Mouse (Mus musculus) neural tube, embryonic 14.5 days (tissue): ENCODE results near the gene Fgfr2. TPM values are rescaled to one million over a fixed set of nuclear protein-coding genes. Genes with fewer than 3 reads are reported as not detected.

Experiments used
- ATAC-seq: fragments of 200-750 bp; cut with Nextera tagmentation; 2 replicates; pipeline ENCODE4 v1.8.0; 2017; ENCODE audit warnings: low read depth, mild to moderate bottlenecking, moderate TSS enrichment, moderate library complexity
- H3K27ac ChIP-seq: fragments of 300-500 bp; sonication (generic); 2 replicates; pipeline ENCODE4 v1.5.1; 2014; ENCODE audit warnings: low read depth, mild to moderate bottlenecking, control low read depth, low read length, moderate library complexity, mixed read lengths
- H3K27me3 ChIP-seq: fragments of 300-500 bp; sonication (generic); 2 replicates; pipeline ENCODE4 v1.6.1; 2014; ENCODE audit warnings: low read length; ENCODE audit not compliant: control insufficient read depth, insufficient read depth
- H3K36me3 ChIP-seq: fragments of 300-500 bp; sonication (generic); 2 replicates; pipeline ENCODE4 v1.6.1; 2014; ENCODE audit warnings: low read length, mixed read lengths; ENCODE audit not compliant: control insufficient read depth, insufficient read depth
- H3K4me1 ChIP-seq: fragments of 300-500 bp; sonication (generic); 2 replicates; pipeline ENCODE4 v1.6.1; 2014; ENCODE audit warnings: low read length; ENCODE audit not compliant: control insufficient read depth, insufficient read depth
- H3K4me2 ChIP-seq: fragments of 300-500 bp; sonication (generic); 2 replicates; pipeline ENCODE4 v1.6.1; 2014; ENCODE audit warnings: mild to moderate bottlenecking, low read depth, low read length, control low read depth
- H3K4me3 ChIP-seq: fragments of 300-500 bp; sonication (generic); 2 replicates; pipeline ENCODE4 v1.5.1; 2014; ENCODE audit warnings: low read depth, low read length, control low read depth, mixed read lengths
- H3K9ac ChIP-seq: fragments of 300-500 bp; sonication (generic); replicated peaks from 2 replicates; pipeline ENCODE4 v1.6.1; 2014; ENCODE audit warnings: low read depth, mild to moderate bottlenecking, control low read depth, low read length, mixed read lengths
- H3K9me3 ChIP-seq: fragments of 300-500 bp; sonication (generic); 2 replicates; pipeline ENCODE4 v1.6.1; 2016; ENCODE audit warnings: low read length; ENCODE audit not compliant: control insufficient read depth
- WGBS: fragments of 180-500 bp; shearing (Covaris S2); extraction: QIAGEN DNeasy Blood & Tissue Kit; methylation state at CpG from one replicate; pipeline ENCODE4 v1.1.7; 2014; 5-methylcytosine and 5-hydroxymethylcytosine counted together
- polyA plus RNA-seq: library from polyadenylated mRNA; unstranded; fragments of >200 nt; fragmentation: Nextera tagmentation; extraction: Ambion mirVana; gene quantifications from 2 replicates; pipeline ENCODE4 v1.2.1, GENCODE M21; 2014

The Fgfr2 gene
- polyA plus RNA-seq, 1 experiment from 2014 or later, result 28.1 TPM

DNA sequence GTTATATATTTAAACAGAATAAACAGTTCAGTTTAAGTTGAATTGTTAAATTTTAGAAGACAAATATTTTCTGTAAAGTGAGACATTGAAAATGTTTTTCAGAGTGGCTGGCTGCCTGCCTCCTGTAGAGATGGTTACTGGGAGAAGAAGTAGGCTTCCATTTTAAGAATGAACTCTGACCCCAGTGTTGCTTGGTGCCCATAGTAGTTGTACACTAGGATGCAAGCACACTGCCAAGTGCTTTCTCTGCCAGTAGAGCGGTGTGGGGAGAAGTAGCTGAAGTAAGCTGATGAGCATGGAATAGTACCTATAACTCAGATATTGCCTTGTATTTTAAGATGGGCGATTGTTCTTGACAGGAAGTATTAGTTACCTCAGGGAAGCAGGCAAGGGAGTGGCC is 2239.0 kb downstream of the Fgfr2 start:
- Histone ChIP-seq H3K27ac (no peak overlapping the region), H3K9me3 (no peaks in the 10 kb centered on the region), H3K27me3 (no peaks in the 10 kb centered on the region), H3K4me1 (no peaks in the 10 kb centered on the region), H3K4me3 (no peak overlapping the region), H3K36me3 (peaks cover 12% of the 10 kb centered on the region), H3K9ac (no peak overlapping the region), H3K4me2 (no peak overlapping the region)
- WGBS, result 88% methylated on average over 2 of the region's 2 CpGs
- ATAC-seq, result no peak

DNA sequence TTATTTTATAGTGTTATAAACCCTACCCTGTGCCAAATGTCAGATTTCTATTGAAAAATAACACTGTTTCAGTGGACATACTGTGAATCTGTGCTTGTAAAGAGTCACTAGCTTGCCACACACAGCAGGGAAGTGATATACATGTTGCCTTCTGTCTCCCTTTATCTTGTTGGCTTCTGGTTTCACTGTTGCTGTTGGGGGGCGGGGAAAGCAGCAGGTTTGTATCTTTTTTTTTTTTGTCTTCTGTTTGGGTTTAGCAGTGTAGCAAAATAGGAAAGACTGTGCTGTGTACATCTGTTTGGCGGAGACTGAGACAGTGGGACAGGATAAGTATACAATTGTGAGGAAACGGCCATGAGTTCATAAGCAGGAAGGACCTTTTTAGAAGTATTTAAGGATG is 2255.9 kb downstream of the Fgfr2 start:
- Histone ChIP-seq H3K9ac (no peak overlapping the region), H3K9me3 (no peaks in the 10 kb centered on the region), H3K27ac (no peak overlapping the region), H3K4me1 (peaks cover 8% of the 10 kb centered on the region; the same call in 1 of the 2 replicates), H3K4me3 (peak overlapping the region; percentile 78; the same call in 1 of the 2 replicates), H3K27me3 (no peaks in the 10 kb centered on the region), H3K4me2 (peak overlapping the region; percentile 67), H3K36me3 (no peaks in the 10 kb centered on the region)
- no peak for ATAC-seq
- WGBS, result 61% methylated on average over 3 of the region's 3 CpGs

DNA sequence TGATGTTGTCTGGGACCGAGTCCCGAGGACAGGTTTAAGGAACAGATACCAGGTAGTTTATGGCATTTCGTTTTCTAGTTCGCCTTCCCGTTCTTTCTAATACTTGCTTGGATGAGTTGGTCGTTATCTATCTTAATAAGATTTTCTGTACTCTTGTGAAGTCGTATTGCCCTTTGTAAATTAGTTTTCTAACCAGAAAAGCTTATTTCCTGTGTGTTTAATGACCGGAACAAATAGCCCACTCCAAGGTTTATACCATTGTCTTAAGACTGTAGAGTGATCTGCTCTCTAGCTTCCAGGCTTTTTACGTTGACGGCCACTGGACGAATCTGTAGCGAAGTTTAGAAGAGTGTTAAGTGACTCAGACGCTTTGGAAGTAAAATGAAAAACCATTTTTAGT is 2256.5 kb downstream of the Fgfr2 start:
- Histone ChIP-seq H3K4me1 (peaks cover 8% of the 10 kb centered on the region; the same call in 1 of the 2 replicates), H3K4me3 (peak overlapping the region; percentile 78), H3K4me2 (peak overlapping the region; percentile 67), H3K36me3 (no peaks in the 10 kb centered on the region), H3K27ac (peak overlapping the region; percentile 89), H3K9me3 (no peaks in the 10 kb centered on the region), H3K27me3 (no peaks in the 10 kb centered on the region), H3K9ac (peak overlapping the region; percentile 90)
- WGBS, result under 1% methylated on average over 13 of the region's 13 CpGs
- no peak for ATAC-seq

DNA sequence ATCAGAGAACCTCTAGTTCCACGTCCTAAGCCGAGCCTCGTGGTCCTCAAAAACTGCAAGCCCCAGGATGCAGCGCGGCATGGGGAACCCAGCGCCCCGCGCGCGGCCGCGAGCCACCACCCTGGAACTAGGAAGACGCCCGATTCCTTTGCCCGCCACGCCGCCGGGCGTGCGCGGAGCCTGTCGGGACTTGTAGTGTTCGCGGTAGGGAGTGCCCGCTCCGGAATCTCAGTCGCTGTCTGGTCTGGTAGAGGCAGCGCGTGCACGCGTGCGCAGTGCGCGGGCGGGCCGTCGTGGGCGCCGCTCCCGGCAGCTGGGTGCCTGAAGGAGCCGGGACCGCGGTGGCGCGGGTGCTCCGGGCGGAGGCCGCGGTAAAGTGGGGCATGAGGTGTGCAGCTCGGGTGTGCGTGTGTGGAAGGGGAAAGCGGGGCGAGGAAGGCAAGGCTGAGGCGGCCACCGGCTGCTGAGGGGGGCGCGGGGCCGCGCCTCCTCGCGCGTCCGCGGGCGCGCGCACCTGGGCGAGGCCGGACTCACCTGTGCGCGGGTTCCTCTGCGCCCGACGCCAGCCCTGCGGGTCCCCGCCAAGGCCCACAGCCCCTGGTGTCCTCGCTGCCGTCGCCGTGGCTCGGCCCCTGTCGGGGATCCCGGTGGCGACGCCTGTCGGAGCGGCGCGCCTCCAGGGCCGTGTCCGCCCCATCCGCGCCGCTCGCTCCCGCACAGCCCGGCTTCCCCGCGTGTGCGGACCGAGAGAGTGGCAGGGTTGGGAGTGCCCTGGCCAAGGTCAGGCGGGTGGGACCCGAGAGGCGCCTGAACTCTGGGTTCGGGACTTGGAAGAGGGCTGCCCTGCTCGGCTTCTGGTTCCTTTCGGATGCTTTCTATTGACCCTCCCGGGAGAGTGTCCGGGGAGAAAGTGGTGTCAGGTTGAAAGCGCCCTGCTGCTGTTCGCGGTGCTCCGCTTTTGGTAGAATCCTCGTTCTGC is 2257.2 kb downstream of the Fgfr2 start, which contains the start of gene Plekha1:
Plekha1 (plus strand) TSS at position 144 of the 979 bp plus-strand sequence.
- Histone ChIP-seq H3K36me3 (no peaks in the 10 kb centered on the region), H3K27ac (peak within 1 kb of the TSS; percentile 89), H3K4me1 (peaks cover 14% of the 10 kb centered on the region), H3K27me3 (no peaks in the 10 kb centered on the region), H3K4me2 (peak within 1 kb of the TSS; percentile 67), H3K4me3 (peak within 1 kb of the TSS; percentile 78), H3K9ac (peak within 1 kb of the TSS; percentile 90), H3K9me3 (no peaks in the 10 kb centered on the region)
- WGBS, result under 1% methylated on average over 80 of the region's 114 CpGs
- peak; percentile 98 for ATAC-seq

DNA sequence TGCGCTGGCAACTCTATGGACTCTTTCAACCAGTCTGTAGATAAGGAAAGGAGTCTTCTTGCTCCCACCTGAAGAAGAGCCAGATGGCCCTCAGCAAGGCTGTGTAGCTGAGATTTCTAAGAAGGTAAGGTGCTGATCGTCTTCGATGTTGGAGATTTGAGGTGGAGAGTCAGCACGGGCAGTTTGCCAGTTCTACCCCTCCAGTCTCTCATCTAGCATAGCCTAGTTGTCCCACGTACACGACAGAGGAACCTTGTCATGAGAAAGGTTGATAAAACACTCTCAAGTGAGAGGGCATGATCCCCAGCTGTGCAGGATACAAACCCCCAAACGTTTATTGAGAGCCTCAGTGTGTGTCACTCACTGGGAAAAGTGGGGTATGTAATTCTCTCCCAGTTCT is 2258.4 kb downstream of the Fgfr2 start:
- Histone ChIP-seq H3K4me1 (peaks cover 14% of the 10 kb centered on the region), H3K36me3 (no peaks in the 10 kb centered on the region), H3K4me3 (no peak overlapping the region), H3K27ac (no peak overlapping the region), H3K9ac (no peak overlapping the region), H3K4me2 (no peak overlapping the region), H3K27me3 (no peaks in the 10 kb centered on the region), H3K9me3 (no peaks in the 10 kb centered on the region)
- no peak for ATAC-seq
- WGBS, result 84% methylated on average over 7 of the region's 7 CpGs

DNA sequence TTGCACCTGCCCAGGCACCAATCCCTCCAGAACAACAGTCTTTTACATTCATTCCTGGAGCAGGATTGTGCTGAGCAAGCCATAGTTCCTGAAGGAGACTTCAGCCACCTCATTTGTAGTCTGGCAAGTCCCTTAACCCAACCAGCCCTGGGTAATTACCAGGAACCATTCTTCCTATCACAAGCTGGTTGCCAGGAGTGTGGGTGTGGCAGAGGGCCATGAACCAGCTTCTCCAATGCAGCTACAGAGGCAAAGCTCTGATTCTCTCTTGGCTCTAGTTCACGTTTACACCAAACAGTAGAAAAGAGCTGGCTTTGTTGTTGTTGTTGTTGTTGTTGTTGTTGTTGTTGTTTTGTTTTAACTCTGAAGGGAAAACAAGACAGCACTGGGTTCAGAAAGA is 2260.6 kb downstream of the Fgfr2 start:
- H3K9ac ChIP-seq, result no peak overlapping the region
- no peak overlapping the region for H3K27ac ChIP-seq
- no peaks in the 10 kb centered on the region for H3K9me3 ChIP-seq
- H3K27me3 ChIP-seq, result no peaks in the 10 kb centered on the region
- H3K4me2 ChIP-seq, result no peak overlapping the region
- H3K36me3 ChIP-seq, result no peaks in the 10 kb centered on the region
- H3K4me3 ChIP-seq, result no peak overlapping the region
- WGBS, result 30% methylated on average over 1 of the region's 1 CpGs
- ATAC-seq, result no peak
- H3K4me1 ChIP-seq, result peaks cover 13% of the 10 kb centered on the region

DNA sequence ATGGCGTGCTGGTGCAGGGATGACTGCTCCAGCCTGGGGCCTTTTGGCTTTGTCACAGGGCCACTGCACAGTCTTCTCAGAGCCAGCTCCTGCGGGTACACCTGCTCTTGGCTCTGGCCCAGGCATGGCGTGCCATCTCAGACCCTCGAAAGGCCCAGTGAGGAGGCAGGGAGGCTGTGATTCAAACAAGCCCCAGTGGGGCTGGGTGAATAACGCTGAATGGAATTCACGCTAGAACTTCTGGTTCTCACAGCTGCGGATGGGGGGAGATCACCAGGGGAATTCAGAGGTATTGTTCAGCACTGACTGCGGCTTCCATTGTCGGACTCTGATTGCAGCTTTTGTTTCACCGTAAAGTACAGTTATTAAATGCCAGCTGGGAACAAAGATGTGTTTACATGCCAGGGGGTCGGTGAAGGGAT is 2262.4 kb downstream of the Fgfr2 start:
- Histone ChIP-seq H3K9ac (no peak overlapping the region; the same call in 1 of the 2 replicates), H3K9me3 (no peaks in the 10 kb centered on the region), H3K4me1 (peaks cover 8% of the 10 kb centered on the region), H3K4me2 (no peak overlapping the region), H3K27me3 (no peaks in the 10 kb centered on the region), H3K36me3 (no peaks in the 10 kb centered on the region), H3K4me3 (no peak overlapping the region), H3K27ac (peak overlapping the region; percentile 62; the same call in 1 of the 2 replicates)
- 8% methylated on average over 11 of the region's 11 CpGs for WGBS
- ATAC-seq, result peak; percentile 16; the same call in 1 of the 2 replicates

DNA sequence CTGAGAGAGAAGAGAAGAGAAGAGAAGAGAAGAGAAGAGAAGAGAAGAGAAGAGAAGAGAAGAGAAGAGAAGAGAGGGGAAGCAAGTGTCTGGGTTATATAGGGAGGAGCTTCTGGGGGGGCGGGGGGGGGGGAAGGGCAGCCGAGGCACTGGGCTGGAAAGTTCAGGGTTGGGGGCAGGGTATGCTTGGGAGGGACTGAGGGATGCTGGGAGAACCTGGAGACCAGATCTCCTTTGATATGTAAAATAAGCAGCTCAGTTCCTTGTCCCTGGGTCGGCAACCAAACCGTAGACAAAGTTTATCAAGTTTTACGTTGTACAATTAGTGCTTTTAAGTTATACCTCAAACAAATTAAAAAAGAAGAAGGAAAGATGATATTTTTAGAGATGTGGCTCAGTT is 2263.2 kb downstream of the Fgfr2 start:
- Histone ChIP-seq H3K4me3 (no peak overlapping the region), H3K4me2 (no peak overlapping the region), H3K4me1 (peaks cover 5% of the 10 kb centered on the region), H3K9me3 (no peaks in the 10 kb centered on the region), H3K27me3 (no peaks in the 10 kb centered on the region), H3K36me3 (no peaks in the 10 kb centered on the region), H3K9ac (no peak overlapping the region), H3K27ac (no peak overlapping the region)
- no peak for ATAC-seq
- WGBS, result 22% methylated on average over 3 of the region's 5 CpGs

DNA sequence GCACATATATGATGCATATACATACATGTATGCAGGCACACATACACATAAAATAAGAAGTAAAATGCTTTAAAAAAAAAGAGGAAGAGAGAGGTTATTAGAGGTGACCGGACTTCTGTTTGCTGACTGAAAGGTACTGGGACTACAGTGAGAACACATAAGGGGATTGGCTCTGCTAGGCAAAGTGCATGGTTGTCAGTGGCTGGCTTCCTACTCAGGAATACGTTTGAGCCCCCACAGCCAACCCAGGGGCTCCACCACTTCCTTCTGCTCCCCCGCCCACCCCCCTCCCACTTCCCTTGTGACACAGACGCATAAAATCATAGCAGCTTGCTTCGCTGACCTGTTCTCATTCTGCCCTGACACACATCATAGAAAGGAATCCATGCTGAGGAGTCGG is 2265.2 kb downstream of the Fgfr2 start:
- Histone ChIP-seq H3K4me1 (peaks cover 5% of the 10 kb centered on the region), H3K4me2 (no peak overlapping the region), H3K9ac (no peak overlapping the region), H3K27me3 (no peaks in the 10 kb centered on the region), H3K36me3 (no peaks in the 10 kb centered on the region), H3K27ac (no peak overlapping the region), H3K9me3 (no peaks in the 10 kb centered on the region), H3K4me3 (no peak overlapping the region)
- 72% methylated on average over 6 of the region's 6 CpGs for WGBS
- no peak for ATAC-seq
